Comparison of ENCODE assay signal across 26 mouse cellular contexts in the genomic region with DNA sequence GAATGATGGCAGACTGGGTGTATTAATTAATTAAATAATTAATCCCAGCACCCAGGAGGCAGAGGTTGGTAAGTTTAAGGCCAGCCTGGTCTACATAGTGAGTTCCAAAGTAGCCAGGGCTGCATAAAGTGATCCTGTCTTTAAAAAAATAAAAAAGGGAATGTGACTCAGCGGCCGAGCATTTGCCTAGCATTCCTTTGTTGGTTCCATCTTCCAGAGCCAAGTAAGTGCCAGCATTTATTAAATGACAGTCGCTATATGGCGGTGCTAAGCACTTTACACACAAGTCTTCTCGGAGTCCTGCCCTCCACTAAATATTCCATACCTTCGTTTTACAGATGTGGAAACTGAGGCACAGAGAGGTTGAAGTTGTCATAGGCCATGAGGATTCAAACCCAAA. TPM values are rescaled to one million over a fixed set of nuclear protein-coding genes. Genes with fewer than 3 reads are reported as not detected.
A peak's percentile ranks its signal among the peaks of the same experiment; 100 is the strongest.
DNase-seq lines count a peak whose midpoint lies in the region; TF ChIP-seq lines count a peak whose summit lies in the region.
"Had no signal": no experiment of that assay in that cellular context is flagged by ENCODE, and none has a peak within 500 bp of the region (broad histone marks: within the 10 kb centered on the region; RNA-seq: fewer than 3 reads in every experiment).

No protein-coding gene starts in this region.

- intact Hi-C loops in gastrocnemius, adult 2 months (cut with DNase I) = no loop called here

- H3K36me3 ChIP-seq in E14TG2a.4 (ENCODE audit: insufficient read depth, low read length) = peaks cover 32% of the 10 kb centered on the region

- TF ChIP-seq CTCF in gastrocnemius, adult 2 months (IDR thresholded peaks at IDR 0.05) = no peak
- no peak for TF ChIP-seq CTCF in E14TG2a.4 (conservative IDR thresholded peaks at IDR 0.05; ENCODE audit: low read length)

- H3K4me3 ChIP-seq in gastrocnemius, adult 2 months = peak overlapping the region; percentile 74
- peak overlapping the region; percentile 64; the same call in 1 of the 2 replicates for H3K4me3 ChIP-seq in E14TG2a.4 (replicated peaks; ENCODE audit: low read length)
- H3K4me3 ChIP-seq: embryonic facial prominence, embryonic 13.5 days; erythroblast, embryonic 14.5 days; forebrain, embryonic 10.5 days; forebrain, embryonic 12.5 days had no signal

- H3K9me3 ChIP-seq in E14TG2a.4 (ENCODE audit: low read length) = no peaks in the 10 kb centered on the region
- H3K9me3 ChIP-seq: embryonic facial prominence, embryonic 13.5 days; embryonic facial prominence, embryonic 15.5 days; forebrain, embryonic 10.5 days; forebrain, embryonic 12.5 days had no signal

- H3K27ac ChIP-seq in gastrocnemius, adult 2 months = peak overlapping the region; percentile 95
- H3K27ac ChIP-seq: embryonic facial prominence, embryonic 13.5 days; embryonic facial prominence, embryonic 15.5 days; forebrain, embryonic 10.5 days; forebrain, embryonic 12.5 days had no signal

- DNase-seq in gastrocnemius, adult 2 months = no peak
- DNase-seq in gastrocnemius, adult 18-20 months (ENCODE audit: low spot score) = no peak
- peak; percentile 69 for DNase-seq in NIH3T3 (ENCODE audit: low read depth)
- no peak for DNase-seq in left cerebral cortex, adult 8-10 months (ENCODE audit: low spot score in 2 of 2)
- no peak for DNase-seq in urinary bladder, adult 18-20 months (ENCODE audit: low spot score in 2 of 2)
- DNase-seq in thymus, postnatal 25 days = no peak
- DNase-seq: adrenal gland, adult 2 months; adrenal gland, postnatal 10 days; adrenal gland, postnatal 25 days; B cell, adult 2 months; cerebellum, adult 11 months; cerebellum, adult 18-20 months; cerebellum, adult 8-10 months; cerebellum, adult 9-11 months; cerebellum, postnatal 14 days; cerebellum, postnatal 36 days; embryo, embryonic 11 days had no signal

- H3K4me1 ChIP-seq in E14TG2a.4 (replicated peaks; ENCODE audit: low read depth, low read length) = peaks cover 55% of the 10 kb centered on the region

- H3K27me3 ChIP-seq in E14TG2a.4 (ENCODE audit: insufficient read depth, low read length) = peaks cover 43% of the 10 kb centered on the region
- H3K27me3 ChIP-seq: embryonic facial prominence, embryonic 13.5 days; embryonic facial prominence, embryonic 15.5 days had no signal

RNA-seq across cellular contexts. Expression of a gene that starts 3.6 kb away (rescaled TPM):
- over 10,000 TPM; 14,820 to 17,621 TPM for total RNA-seq in gastrocnemius, adult 2 months (2021)
- over 10,000 TPM; 18,106 to 19,583 TPM for total RNA-seq in gastrocnemius, adult 18-20 months (2021)
- 1 to 10 TPM in 3 of 4 experiments, not detected in 1; 1.7 to 5.6 (median 4.5) TPM for total RNA-seq in left cerebral cortex, adult 8-10 months (2022)
- total RNA-seq: adrenal gland, adult 2 months; adrenal gland, postnatal 25 days; CH12.LX; common myeloid progenitor, adult 5-6 weeks; MEL had no signal

RNA-seq across cellular contexts. Expression of a gene that starts 6.4 kb away (rescaled TPM):
- under 1 TPM; 0.20 to 0.33 TPM for total RNA-seq in gastrocnemius, adult 2 months (2021)
- under 1 TPM; 0.41 to 0.50 TPM for total RNA-seq in gastrocnemius, adult 18-20 months (2021)
- under 1 TPM in 2 of 4 experiments, not detected in 2; 0.50 to 0.53 TPM for total RNA-seq in left cerebral cortex, adult 8-10 months (2022)

RNA-seq across cellular contexts. Expression of a gene that starts 9.5 kb away (rescaled TPM):
- total RNA-seq in gastrocnemius, adult 2 months (2021) = 10 to 100 TPM; 20.6 to 25.6 TPM
- total RNA-seq in gastrocnemius, adult 18-20 months (2021) = 10 to 100 TPM; 20.0 to 24.3 TPM
- 10 to 100 TPM; 46.4 to 53.8 (median 51.0) TPM for total RNA-seq in left cerebral cortex, adult 8-10 months (2022)

RNA-seq across cellular contexts. Expression of a gene that starts 28.6 kb away (rescaled TPM):
- 1 to 10 TPM; 7.9 to 8.6 TPM for total RNA-seq in gastrocnemius, adult 2 months (2021)
- 1 to 10 TPM; 8.0 to 8.2 TPM for total RNA-seq in gastrocnemius, adult 18-20 months (2021)
- total RNA-seq in left cerebral cortex, adult 8-10 months (2022) = 10 to 100 TPM; 22.0 to 27.6 (median 26.4) TPM

RNA-seq across cellular contexts. Expression of a gene that starts 28.8 kb away (rescaled TPM):
- total RNA-seq in gastrocnemius, adult 2 months (2021) = 1 to 10 TPM; 1.2 to 1.4 TPM
- 1 to 10 TPM; 1.5 TPM for total RNA-seq in gastrocnemius, adult 18-20 months (2021)
- total RNA-seq in left cerebral cortex, adult 8-10 months (2022) = 1 to 10 TPM; 7.1 to 10.0 (median 8.7) TPM

Comparison
In these comparisons a context has a peak if more than half of its experiments do, and no peak if none do; other contexts are left out.
1. RNA of a gene that starts 3.6 kb away (total RNA-seq): 18,106 to 19,583 TPM in gastrocnemius, adult 18-20 months and 14,820 to 17,621 TPM in gastrocnemius, adult 2 months; 1.7 to 5.6 TPM in left cerebral cortex, adult 8-10 months; every median in the first group is over 1,000 times any median in the second.